Mouse (Mus musculus): ENCODE data around the gene Rnf181. TPM values are rescaled to one million over a fixed set of nuclear protein-coding genes. Genes with fewer than 3 reads are reported as not detected.

Gene Rnf181
- 100 to 1,000 TPM in 1 of 2 experiments, 10 to 100 TPM in 1; 92.9 to 102 TPM for total RNA-seq (2023)

GRCm38 (mm10) chr6:72366844-72367443 is at the start of gene Rnf181:
Gene Rnf181, minus strand, starts transcription at chr6:72366956.

GRCm38 (mm10) chr6:72414076-72414756 is 47.5 kb upstream of the Rnf181 start, which contains the start of gene Ggcx:
Gene Ggcx, plus strand, starts transcription at chr6:72414308.

GRCm38 (mm10) chr6:72389941-72390771 is 23.4 kb upstream of the Rnf181 start, which contains the start of gene Vamp8:
Gene Vamp8, minus strand, starts transcription at chr6:72390703.

GRCm38 (mm10) chr6:72380131-72380770 is 13.5 kb upstream of the Rnf181 start, which contains the start of gene Vamp5:
Gene Vamp5, minus strand, starts transcription at chr6:72380468.

GRCm38 (mm10) chr6:72355066-72355911 is 11.5 kb downstream of the Rnf181 start, which contains the start of gene Tmem150a:
Gene Tmem150a, plus strand, starts transcription at chr6:72355447.

GRCm38 (mm10) chr6:72347166-72347941 is 19.4 kb downstream of the Rnf181 start, which contains the start of gene 0610030E20Rik:
Gene 0610030E20Rik, plus strand, starts transcription at chr6:72347317.

GRCm38 (mm10) chr6:72345074-72345567 is 21.6 kb downstream of the Rnf181 start, which contains the start of gene Usp39:
Gene Usp39, minus strand, starts transcription at chr6:72345184.

Other genes starting within 250 kb of the Rnf181 start
- gene Atoh8, start 131.4 kb downstream of the Rnf181 start, total RNA-seq (2023), result under 1 TPM in 1 of 2 experiments, not detected in 1; 0.47 TPM
- gene Sftpb, start 62.3 kb downstream of the Rnf181 start, total RNA-seq (2023), result not detected
- 10 to 100 TPM; 48.4 to 51.4 TPM for gene Usp39, start 21.8 kb downstream of the Rnf181 start, total RNA-seq (2023)
- gene 0610030E20Rik, start 19.6 kb downstream of the Rnf181 start, total RNA-seq (2023), result 10 to 100 TPM; 45.7 to 50.6 TPM
- 1 to 10 TPM; 3.4 to 3.9 TPM for gene Tmem150a, start 11.5 kb downstream of the Rnf181 start, total RNA-seq (2023)
- gene Vamp5, start 13.5 kb upstream of the Rnf181 start, total RNA-seq (2023), result 10 to 100 TPM; 13.8 to 14.3 TPM
- 100 to 1,000 TPM; 102 to 113 TPM for gene Vamp8, start 23.7 kb upstream of the Rnf181 start, total RNA-seq (2023)
- 10 to 100 TPM; 15.2 to 18.8 TPM for gene Ggcx, start 47.4 kb upstream of the Rnf181 start, total RNA-seq (2023)
- gene Mat2a, start 72.6 kb upstream of the Rnf181 start, total RNA-seq (2023), result 100 to 1,000 TPM; 293 to 340 TPM
- not detected for gene Sh2d6, start 154.8 kb upstream of the Rnf181 start, total RNA-seq (2023)
- gene Capg, start 177.4 kb upstream of the Rnf181 start, total RNA-seq (2023), result 100 to 1,000 TPM; 351 to 391 TPM
- 10 to 100 TPM; 16.4 to 19.4 TPM for gene Elmod3, start 231.5 kb upstream of the Rnf181 start, total RNA-seq (2023)
- gene Retsat, start 231.5 kb upstream of the Rnf181 start, total RNA-seq (2023), result 10 to 100 TPM in 1 of 2 experiments, 1 to 10 TPM in 1; 5.9 to 11.7 TPM

Data from B cell, adult 67 days (primary cell).